Mouse (Mus musculus) liver, embryonic 14.5 days (tissue): ENCODE results near the gene Ncaph2.

Source experiments
- CTCF ChIP-seq: IDR thresholded peaks from 2 replicates; pipeline ENCODE4 v1.5.1; 2016; ENCODE audit warnings: antibody characterized with exemption, low read depth, control low read depth
- EP300 ChIP-seq: IDR thresholded peaks from 2 replicates; pipeline ENCODE4 v1.6.1; 2016; ENCODE audit warnings: antibody characterized with exemption, low read depth

DNA sequence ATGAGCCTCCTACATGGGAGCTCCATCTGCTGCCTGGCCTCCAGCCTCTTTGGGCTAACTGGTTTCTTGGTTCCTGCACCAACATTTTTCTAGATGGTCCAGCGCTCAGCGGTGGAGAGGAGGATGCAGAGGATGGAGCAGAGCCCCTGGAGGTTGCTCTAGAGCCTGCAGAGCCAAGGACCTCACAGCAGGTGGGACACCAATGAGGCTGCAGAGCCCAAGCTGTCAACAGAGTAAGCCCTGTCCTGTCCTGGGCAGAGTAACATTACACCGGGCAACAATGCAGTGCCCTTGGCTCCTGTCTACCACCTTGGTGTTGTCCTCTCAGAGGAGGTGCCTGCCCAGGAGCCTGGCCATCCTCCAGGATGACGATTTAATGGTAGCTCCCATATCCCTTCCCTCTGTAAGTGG lies 9.6 kb downstream of the Ncaph2 start:
- TF ChIP-seq CTCF (no peak), EP300 (no peak)
